Mouse (Mus musculus) lung, embryonic 16.5 days (tissue): ENCODE results near the gene 6030458C11Rik. TPM values are rescaled to one million over a fixed set of nuclear protein-coding genes. Genes with fewer than 3 reads are reported as not detected.

ENCODE experiments used
- ATAC-seq: fragments of 200-750 bp; cut with Nextera tagmentation; 2 replicates; pipeline ENCODE4 v1.8.0; 2017; ENCODE audit warnings: low read depth, mild to moderate bottlenecking, moderate library complexity
- H3K27ac ChIP-seq: fragments of 300-500 bp; sonication (generic); 2 replicates; pipeline ENCODE4 v1.5.1; 2014; ENCODE audit warnings: mild to moderate bottlenecking, control low read depth, low read length
- H3K27me3 ChIP-seq: fragments of 300-500 bp; sonication (generic); 2 replicates; pipeline ENCODE4 v1.6.1; 2014; ENCODE audit warnings: low read depth, low read length, mixed read lengths; ENCODE audit not compliant: control insufficient read depth, insufficient read depth
- H3K36me3 ChIP-seq: fragments of 300-500 bp; sonication (generic); 2 replicates; pipeline ENCODE4 v1.6.1; 2014; ENCODE audit warnings: low read length; ENCODE audit not compliant: control insufficient read depth, insufficient read depth
- H3K4me1 ChIP-seq: fragments of 300-500 bp; sonication (generic); replicated peaks from 2 replicates; pipeline ENCODE4 v1.6.1; 2014; ENCODE audit warnings: low read length, mixed read lengths; ENCODE audit not compliant: control insufficient read depth, insufficient read depth
- H3K4me2 ChIP-seq: fragments of 300-500 bp; sonication (generic); 2 replicates; pipeline ENCODE4 v1.6.1; 2014; ENCODE audit warnings: low read depth, low read length, control low read depth
- H3K4me3 ChIP-seq: fragments of 300-500 bp; sonication (generic); 2 replicates; pipeline ENCODE4 v1.5.1; 2014; ENCODE audit warnings: mild to moderate bottlenecking, low read length, control low read depth
- H3K9ac ChIP-seq: fragments of 300-500 bp; sonication (generic); 2 replicates; pipeline ENCODE4 v1.6.1; 2014; ENCODE audit warnings: low read length, control low read depth
- H3K9me3 ChIP-seq: fragments of 300-500 bp; sonication (generic); 2 replicates; pipeline ENCODE4 v1.6.1; 2016; ENCODE audit warnings: low read length; ENCODE audit not compliant: control insufficient read depth
- WGBS: fragments of 180-500 bp; shearing (Covaris S2); extraction: QIAGEN DNeasy Blood & Tissue Kit; methylation state at CpG from one replicate; pipeline ENCODE4 v1.1.7; 2014; 5-methylcytosine and 5-hydroxymethylcytosine counted together
- polyA plus RNA-seq: library from polyadenylated mRNA; unstranded; fragments of >200 nt; fragmentation: Nextera tagmentation; extraction: Ambion mirVana; gene quantifications from 2 replicates; pipeline ENCODE4 v1.2.1, GENCODE M21; 2015

6030458C11Rik gene
- polyA plus RNA-seq, 1 experiment from 2014 or later, result 32.9 TPM

GRCm38 (mm10) chr15:12849373-12849772, 24.9 kb upstream of the 6030458C11Rik start:
- H3K9ac ChIP-seq, result no peak overlapping the region
- no peaks in the 10 kb centered on the region for H3K27me3 ChIP-seq
- 69% methylated on average over 4 of the region's 4 CpGs for WGBS
- no peak overlapping the region for H3K4me3 ChIP-seq
- no peak for ATAC-seq
- no peaks in the 10 kb centered on the region for H3K9me3 ChIP-seq
- H3K4me2 ChIP-seq, result no peak overlapping the region
- H3K36me3 ChIP-seq, result peaks cover 26% of the 10 kb centered on the region
- H3K27ac ChIP-seq, result no peak overlapping the region
- H3K4me1 ChIP-seq, result no peaks in the 10 kb centered on the region

- peaks cover 28% of the 10 kb centered on the region for H3K36me3 ChIP-seq
- ATAC-seq, result no peak
- no peak overlapping the region for H3K27ac ChIP-seq
- H3K4me3 ChIP-seq, result no peak overlapping the region
- no peaks in the 10 kb centered on the region for H3K27me3 ChIP-seq
- WGBS, result 84% methylated on average over 11 of the region's 11 CpGs
- H3K9ac ChIP-seq, result no peak overlapping the region
- H3K9me3 ChIP-seq, result no peaks in the 10 kb centered on the region
- no peaks in the 10 kb centered on the region for H3K4me1 ChIP-seq
- H3K4me2 ChIP-seq, result no peak overlapping the region
Observed at GRCm38 (mm10) chr15:12848196-12848975, 23.9 kb upstream of the 6030458C11Rik start.

- Histone ChIP-seq H3K27ac (no peak overlapping the region), H3K4me2 (no peak overlapping the region), H3K4me3 (no peak overlapping the region), H3K27me3 (no peaks in the 10 kb centered on the region), H3K36me3 (peaks cover 40% of the 10 kb centered on the region), H3K9me3 (no peaks in the 10 kb centered on the region), H3K9ac (no peak overlapping the region), H3K4me1 (no peaks in the 10 kb centered on the region)
- WGBS, result 80% methylated on average over 7 of the region's 7 CpGs
- no peak for ATAC-seq
Observed at GRCm38 (mm10) chr15:12842833-12843232, 18.4 kb upstream of the 6030458C11Rik start.

GRCm38 (mm10) chr15:12840737-12841136, 16.3 kb upstream of the 6030458C11Rik start:
- H3K9ac ChIP-seq, result no peak overlapping the region
- H3K36me3 ChIP-seq, result peaks cover 43% of the 10 kb centered on the region
- ATAC-seq, result no peak
- H3K4me1 ChIP-seq, result no peaks in the 10 kb centered on the region
- no peaks in the 10 kb centered on the region for H3K27me3 ChIP-seq
- no peak overlapping the region for H3K27ac ChIP-seq
- H3K4me2 ChIP-seq, result no peak overlapping the region
- 94% methylated on average over 11 of the region's 11 CpGs for WGBS
- no peak overlapping the region for H3K4me3 ChIP-seq
- no peaks in the 10 kb centered on the region for H3K9me3 ChIP-seq

GRCm38 (mm10) chr15:12834231-12834630, 9.8 kb upstream of the 6030458C11Rik start:
- WGBS, result 93% methylated on average over 24 of the region's 24 CpGs
- H3K27ac ChIP-seq, result no peak overlapping the region

GRCm38 (mm10) chr15:12833385-12833784, 8.9 kb upstream of the 6030458C11Rik start:
- ATAC-seq, result no peak
- H3K9ac ChIP-seq, result no peak overlapping the region
- H3K4me3 ChIP-seq, result no peak overlapping the region
- no peaks in the 10 kb centered on the region for H3K27me3 ChIP-seq
- peaks cover 39% of the 10 kb centered on the region for H3K36me3 ChIP-seq
- no peak overlapping the region for H3K4me2 ChIP-seq
- no peaks in the 10 kb centered on the region for H3K4me1 ChIP-seq
- H3K9me3 ChIP-seq, result no peaks in the 10 kb centered on the region
- no peak overlapping the region for H3K27ac ChIP-seq
- WGBS, result 96% methylated on average over 31 of the region's 31 CpGs

More at GRCm38 (mm10) chr15:12834231-12834630, 9.8 kb upstream of the 6030458C11Rik start:
- Histone ChIP-seq H3K4me1 (no peaks in the 10 kb centered on the region), H3K9me3 (no peaks in the 10 kb centered on the region), H3K27me3 (no peaks in the 10 kb centered on the region), H3K4me2 (no peak overlapping the region), H3K4me3 (no peak overlapping the region), H3K36me3 (peaks cover 34% of the 10 kb centered on the region), H3K9ac (no peak overlapping the region)
- ATAC-seq, result no peak

- Histone ChIP-seq H3K9ac (no peak overlapping the region), H3K4me1 (no peaks in the 10 kb centered on the region), H3K27me3 (no peaks in the 10 kb centered on the region), H3K27ac (no peak overlapping the region), H3K9me3 (no peaks in the 10 kb centered on the region), H3K4me2 (no peak overlapping the region), H3K4me3 (no peak overlapping the region), H3K36me3 (peaks cover 37% of the 10 kb centered on the region)
- 91% methylated on average over 4 of the region's 4 CpGs for WGBS
- ATAC-seq, result no peak
Observed at GRCm38 (mm10) chr15:12832599-12832998, 8.2 kb upstream of the 6030458C11Rik start.

- Histone ChIP-seq H3K27me3 (no peaks in the 10 kb centered on the region), H3K4me1 (peaks cover 10% of the 10 kb centered on the region), H3K36me3 (peaks cover 23% of the 10 kb centered on the region), H3K9ac (no peak overlapping the region), H3K27ac (no peak overlapping the region), H3K9me3 (no peaks in the 10 kb centered on the region), H3K4me2 (no peak overlapping the region), H3K4me3 (no peak overlapping the region)
- no peak for ATAC-seq
- WGBS, result 89% methylated on average over 3 of the region's 3 CpGs
Observed at GRCm38 (mm10) chr15:12829878-12830277, 5.4 kb upstream of the 6030458C11Rik start.

- peaks cover 13% of the 10 kb centered on the region; the same call in 1 of the 2 replicates for H3K36me3 ChIP-seq
- ATAC-seq, result no peak
- no peak overlapping the region for H3K27ac ChIP-seq
- no peaks in the 10 kb centered on the region for H3K27me3 ChIP-seq
- H3K4me3 ChIP-seq, result peak overlapping the region; percentile 98
- H3K9ac ChIP-seq, result peak overlapping the region; percentile 93
- 47% methylated on average over 12 of the region's 12 CpGs for WGBS
- peak overlapping the region; percentile 79 for H3K4me2 ChIP-seq
- H3K4me1 ChIP-seq, result peaks cover 13% of the 10 kb centered on the region
- no peaks in the 10 kb centered on the region for H3K9me3 ChIP-seq
Observed at GRCm38 (mm10) chr15:12825408-12825807, 959 bp upstream of the 6030458C11Rik start.
